In genomic region chrX:103822271-103822811, GRCm38 (mm10) we compare ENCODE assay signal across 8 mouse cellular contexts. TPM values are rescaled to one million over a fixed set of nuclear protein-coding genes. Genes with fewer than 3 reads are reported as not detected.
DNase-seq lines count a peak whose midpoint lies in the region; ATAC-seq lines count a peak whose summit lies in the region.

No protein-coding gene starts in this region.

- peak overlapping the region; percentile 63 for H3K4me2 ChIP-seq in forebrain, embryonic 16.5 days (ENCODE audit: low read length)
- H3K4me2 ChIP-seq in hindbrain, embryonic 16.5 days (ENCODE audit: low read length): peak overlapping the region; percentile 79
- H3K4me2 ChIP-seq in liver, embryonic 12.5 days: peak overlapping the region; percentile 68
- peak overlapping the region; percentile 73 for H3K4me2 ChIP-seq in neural tube, embryonic 12.5 days (replicated peaks)

- H3K27ac ChIP-seq in forebrain, embryonic 16.5 days (ENCODE audit: low read length): peak overlapping the region; percentile 84
- peak overlapping the region; percentile 73 for H3K27ac ChIP-seq in hindbrain, embryonic 16.5 days (ENCODE audit: low read depth, low read length)
- H3K27ac ChIP-seq in liver, embryonic 12.5 days: no peak overlapping the region
- no peak overlapping the region for H3K27ac ChIP-seq in neural tube, embryonic 12.5 days

- H3K4me3 ChIP-seq in forebrain, embryonic 16.5 days (replicated peaks; ENCODE audit: low read length): peak overlapping the region; percentile 56
- H3K4me3 ChIP-seq in hindbrain, embryonic 16.5 days (ENCODE audit: low read length): peak overlapping the region; percentile 58
- H3K4me3 ChIP-seq in liver, embryonic 12.5 days: peak overlapping the region; percentile 45
- peak overlapping the region; percentile 49 for H3K4me3 ChIP-seq in neural tube, embryonic 12.5 days

- no peaks in the 10 kb centered on the region for H3K9me3 ChIP-seq in forebrain, embryonic 16.5 days (ENCODE audit: control insufficient read depth, low read length)
- no peaks in the 10 kb centered on the region for H3K9me3 ChIP-seq in hindbrain, embryonic 16.5 days (ENCODE audit: control insufficient read depth, low read length)
- no peaks in the 10 kb centered on the region for H3K9me3 ChIP-seq in liver, embryonic 12.5 days (replicated peaks)
- no peaks in the 10 kb centered on the region for H3K9me3 ChIP-seq in neural tube, embryonic 12.5 days

- 12% methylated on average over 18 of the region's 20 CpGs for WGBS in forebrain, embryonic 16.5 days
- WGBS in hindbrain, embryonic 16.5 days: 15% methylated on average over 15 of the region's 20 CpGs
- WGBS in liver, embryonic 12.5 days (ENCODE audit: insufficient replicate concordance): 17% methylated on average over 19 of the region's 20 CpGs
- 25% methylated on average over 19 of the region's 20 CpGs for WGBS in neural tube, embryonic 12.5 days

- DNase-seq in layer of hippocampus, postnatal 10 days (ENCODE audit: low spot score in 2 of 2): peak; percentile 19 to 33
- no peak for DNase-seq in layer of hippocampus, adult 11-12 months (ENCODE audit: low spot score)
- DNase-seq in cerebellum, adult 11-12 months: peak; percentile 19
- DNase-seq in layer of hippocampus, postnatal 14 days (ENCODE audit: low spot score in 2 of 2): no peak

- peaks cover 8% of the 10 kb centered on the region for H3K4me1 ChIP-seq in forebrain, embryonic 16.5 days (replicated peaks; ENCODE audit: control insufficient read depth, insufficient read depth, low read length)
- H3K4me1 ChIP-seq in hindbrain, embryonic 16.5 days (ENCODE audit: control insufficient read depth, insufficient read depth, low read depth, low read length): peaks cover 3% of the 10 kb centered on the region; the same call in 1 of the 2 replicates
- H3K4me1 ChIP-seq in liver, embryonic 12.5 days: no peaks in the 10 kb centered on the region
- H3K4me1 ChIP-seq in neural tube, embryonic 12.5 days: no peaks in the 10 kb centered on the region; the same call in 1 of the 2 replicates

- peaks cover 21% of the 10 kb centered on the region for H3K27me3 ChIP-seq in forebrain, embryonic 16.5 days (replicated peaks; ENCODE audit: control insufficient read depth, insufficient read depth, low read length)
- peaks cover 29% of the 10 kb centered on the region for H3K27me3 ChIP-seq in hindbrain, embryonic 16.5 days (replicated peaks; ENCODE audit: control insufficient read depth, insufficient read depth, low read length)
- peaks cover 61% of the 10 kb centered on the region for H3K27me3 ChIP-seq in liver, embryonic 12.5 days (replicated peaks)
- peaks cover 45% of the 10 kb centered on the region for H3K27me3 ChIP-seq in neural tube, embryonic 12.5 days (replicated peaks)

- peak; percentile 61 for ATAC-seq in forebrain, embryonic 16.5 days
- ATAC-seq in hindbrain, embryonic 16.5 days: peak; percentile 51
- peak; percentile 42; the same call in 1 of the 2 replicates for ATAC-seq in liver, embryonic 12.5 days
- peak; percentile 68 for ATAC-seq in neural tube, embryonic 12.5 days (ENCODE audit: low FRiP score, low read depth)

- H3K36me3 ChIP-seq in forebrain, embryonic 16.5 days (ENCODE audit: control insufficient read depth, insufficient read depth): no peaks in the 10 kb centered on the region
- H3K36me3 ChIP-seq in hindbrain, embryonic 16.5 days (ENCODE audit: control insufficient read depth, insufficient read depth, low read length): no peaks in the 10 kb centered on the region
- no peaks in the 10 kb centered on the region for H3K36me3 ChIP-seq in liver, embryonic 12.5 days
- H3K36me3 ChIP-seq in neural tube, embryonic 12.5 days: no peaks in the 10 kb centered on the region

- H3K9ac ChIP-seq in forebrain, embryonic 16.5 days (replicated peaks; ENCODE audit: low read depth, low read length): peak overlapping the region; percentile 59
- H3K9ac ChIP-seq in hindbrain, embryonic 16.5 days (ENCODE audit: low read depth, low read length): peak overlapping the region; percentile 64
- H3K9ac ChIP-seq in liver, embryonic 12.5 days: 0 out of 2 replicates have a peak overlapping the region, but pooled peaks have one; percentile 2
- peak overlapping the region; percentile 67; the same call in 1 of the 2 replicates for H3K9ac ChIP-seq in neural tube, embryonic 12.5 days

RNA-seq across cellular contexts. Expression of gene Slc16a2, which starts 0.6 kb away (rescaled TPM):
- total RNA-seq in layer of hippocampus, postnatal 10 days (2021): 10 to 100 TPM; 83.3 to 92.3 TPM
- 30.0 and 32.7 TPM in 2 replicates for polyA plus RNA-seq in forebrain, embryonic 16.5 days (2015; fragmentation: Nextera tagmentation; extraction: Ambion mirVana)
- polyA plus RNA-seq in hindbrain, embryonic 16.5 days (2015; fragmentation: Nextera tagmentation; extraction: Ambion mirVana): 23.4 and 41.9 TPM in 2 replicates
- 3.7 and 3.9 TPM in 2 replicates for polyA plus RNA-seq in liver, embryonic 12.5 days (2016; fragmentation: Nextera tagmentation; extraction: Ambion mirVana)
- 13.1 and 14.4 TPM in 2 replicates for polyA plus RNA-seq in neural tube, embryonic 12.5 days (2016; fragmentation: Nextera tagmentation; extraction: Ambion mirVana)
- 10 to 100 TPM; 65.9 to 76.3 TPM for total RNA-seq in layer of hippocampus, postnatal 14 days (2021)

Comparison
In these comparisons a context has a peak if more than half of its experiments do, and no peak if none do; other contexts are left out.
1. DNase-seq: peak in layer of hippocampus, postnatal 10 days (2 of 2) and cerebellum, adult 11-12 months (single experiment); none in layer of hippocampus, adult 11-12 months (single experiment) and layer of hippocampus, postnatal 14 days (0 of 2).
2. H3K27ac ChIP-seq: peak in forebrain, embryonic 16.5 days (single experiment) and hindbrain, embryonic 16.5 days (single experiment); none in liver, embryonic 12.5 days (single experiment) and neural tube, embryonic 12.5 days (single experiment).
3. H3K9ac ChIP-seq: peak in every context shown above with its lines; median percentile 67 in neural tube, embryonic 12.5 days; 64 in hindbrain, embryonic 16.5 days; 59 in forebrain, embryonic 16.5 days; 2 in liver, embryonic 12.5 days.
4. Peak in every context shown above with its lines, with median percentiles within 50 percentile points of each other: ATAC-seq, H3K4me2 ChIP-seq and H3K4me3 ChIP-seq.